Mouse (Mus musculus) small intestine, adult 2 months (tissue): Measurements from ENCODE around the gene Dpt. TPM values are rescaled to one million over a fixed set of nuclear protein-coding genes. Genes with fewer than 3 reads are reported as not detected.
A peak's percentile ranks its signal among the peaks of the same experiment; 100 is the strongest.

ENCODE experiments used
- H3K27ac ChIP-seq: fragments of 200-500 bp; 2 replicates; pipeline ENCODE4 v1.5.1; 2012; ENCODE audit warnings: low read depth, low read length, control low read depth, inconsistent platforms; ENCODE audit not compliant: insufficient read depth
- H3K27me3 ChIP-seq: fragments of 200-500 bp; 2 replicates; pipeline ENCODE4 v1.6.1; 2012; ENCODE audit warnings: mild to moderate bottlenecking, moderate library complexity, low read length, inconsistent platforms; ENCODE audit not compliant: control insufficient read depth, insufficient read depth
- H3K36me3 ChIP-seq: fragments of 200-500 bp; 2 replicates; pipeline ENCODE4 v1.6.1; 2012; ENCODE audit warnings: mild to moderate bottlenecking, low read length, control low read depth, inconsistent platforms; ENCODE audit not compliant: control insufficient read depth, insufficient read depth
- H3K4me1 ChIP-seq: fragments of 200-500 bp; 2 replicates; pipeline ENCODE4 v1.6.1; 2012; ENCODE audit warnings: low read length, inconsistent platforms, mixed read lengths; ENCODE audit not compliant: control insufficient read depth, insufficient read depth, insufficient read length
- H3K4me3 ChIP-seq: fragments of 200-500 bp; 2 replicates; pipeline ENCODE4 v1.5.1; 2012; ENCODE audit warnings: low read depth, mild to moderate bottlenecking, control low read depth, inconsistent platforms, low read length, moderate library complexity
- CTCF ChIP-seq: fragments of 200-500 bp; IDR thresholded peaks from 2 replicates; pipeline ENCODE4 v1.5.1; 2012; ENCODE audit warnings: low read depth, mild to moderate bottlenecking, control low read depth, inconsistent platforms, low read length, moderate library complexity, mixed read lengths; ENCODE audit not compliant: insufficient replicate concordance, insufficient read length; ENCODE audit errors: extremely low read depth
- POLR2A ChIP-seq: fragments of 200-500 bp; IDR thresholded peaks from 2 replicates; pipeline ENCODE4 v1.6.1; 2012; ENCODE audit warnings: low read depth, mild to moderate bottlenecking, control low read depth, inconsistent platforms, low read length, moderate library complexity
- WGBS: fragments of 180-500 bp; shearing (Covaris S2); methylation state at CpG from one replicate; pipeline ENCODE4 v1.1.7; 2018; 5-methylcytosine and 5-hydroxymethylcytosine counted together
- polyA plus RNA-seq: library from polyadenylated mRNA; depleted of rRNA; stranded (reverse); fragments of >200 nt; gene quantifications from 2 replicates; pipeline ENCODE4 v1.2.3, GENCODE M21; 2012

Dpt gene
- polyA plus RNA-seq, 1 experiment: 14.8 TPM

DNA sequence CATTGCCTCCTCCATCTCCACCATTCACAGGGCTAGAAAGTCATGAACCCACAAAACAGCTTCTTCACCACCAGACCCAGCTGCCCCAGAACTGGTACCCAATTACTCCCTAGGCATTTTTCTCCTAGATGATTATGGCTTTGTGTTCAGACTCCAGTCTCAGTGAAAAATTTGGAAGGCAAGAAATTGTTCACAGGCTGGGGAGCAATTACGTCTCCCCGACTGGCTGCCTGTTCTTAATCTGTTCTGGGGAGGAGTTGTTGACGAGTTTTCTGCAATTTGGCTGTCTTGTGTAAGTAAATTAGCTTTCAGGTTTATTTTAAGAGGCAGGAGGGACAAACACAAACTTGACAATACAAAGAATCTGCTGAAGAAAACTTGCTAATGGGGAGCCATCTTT is 2.7 kb downstream of the Dpt start:
- no peak overlapping the region for H3K4me3 ChIP-seq
- H3K4me1 ChIP-seq: no peaks in the 10 kb centered on the region
- no peaks in the 10 kb centered on the region for H3K36me3 ChIP-seq
- 80% methylated on average over 3 of the region's 3 CpGs for WGBS
- TF ChIP-seq CTCF (no peak), POLR2A (no peak)
- 0 out of 2 replicates have a peak overlapping the region, but pooled peaks have one; percentile 31 for H3K27ac ChIP-seq
- H3K27me3 ChIP-seq: no peaks in the 10 kb centered on the region

DNA sequence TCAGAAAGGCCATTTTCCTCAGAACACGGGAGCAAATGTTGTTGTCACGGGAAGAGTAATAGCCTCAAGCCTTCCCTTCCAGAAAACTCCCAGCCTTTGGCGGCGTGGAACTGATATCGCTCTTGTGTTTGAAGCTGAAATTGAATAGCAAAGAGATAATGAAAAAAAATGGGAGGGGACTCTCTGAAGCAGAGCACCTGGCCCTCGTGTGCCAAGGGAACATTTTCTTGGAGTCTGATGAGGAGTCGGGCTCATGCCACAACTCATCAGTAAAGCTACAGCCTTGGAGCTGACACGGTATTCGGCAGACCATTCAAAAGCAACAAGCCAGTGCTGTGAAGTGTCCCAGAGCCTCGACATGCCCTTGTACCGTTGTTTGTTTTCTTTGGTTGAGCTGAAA is 7.8 kb downstream of the Dpt start:
- Histone ChIP-seq H3K4me3 (no peak overlapping the region), H3K27ac (no peak overlapping the region), H3K4me1 (no peaks in the 10 kb centered on the region), H3K27me3 (no peaks in the 10 kb centered on the region), H3K36me3 (no peaks in the 10 kb centered on the region)
- TF ChIP-seq CTCF (no peak), POLR2A (no peak)
- WGBS: 63% methylated on average over 11 of the region's 11 CpGs

DNA sequence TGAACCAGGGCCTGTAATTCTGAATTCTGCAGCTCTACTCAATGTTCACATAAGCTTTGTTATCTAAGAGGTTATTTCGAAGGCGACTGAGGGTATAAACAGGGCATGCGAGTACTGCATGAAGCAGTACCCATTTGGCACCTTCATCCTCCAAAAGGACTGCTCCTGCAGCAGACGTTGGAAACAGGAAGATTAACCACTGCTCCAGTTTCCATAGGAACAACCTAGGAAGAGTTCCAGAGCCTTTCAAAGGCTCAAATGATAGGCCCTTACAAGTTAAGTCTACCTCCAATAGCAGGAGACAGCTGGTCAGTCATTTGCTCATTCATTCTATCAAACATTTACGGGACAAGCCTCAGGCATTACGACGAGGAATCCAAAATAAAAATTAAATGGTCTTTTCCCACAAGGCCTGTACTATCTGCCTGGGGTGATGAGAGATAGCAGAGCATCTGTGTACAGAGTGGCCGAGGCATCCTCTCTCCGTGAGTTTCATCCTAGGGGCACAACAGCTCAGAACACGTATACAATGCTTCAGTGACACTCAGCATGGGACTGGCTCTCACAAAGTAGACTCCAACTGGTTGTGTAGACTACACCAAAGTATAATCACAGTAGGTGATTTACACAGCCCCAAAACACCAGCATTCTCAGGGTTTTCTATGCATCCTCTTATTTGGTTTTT is 8.4 kb downstream of the Dpt start:
- WGBS: 84% methylated on average over 10 of the region's 10 CpGs
- Histone ChIP-seq H3K27ac (no peak overlapping the region), H3K4me3 (no peak overlapping the region), H3K4me1 (no peaks in the 10 kb centered on the region), H3K36me3 (no peaks in the 10 kb centered on the region), H3K27me3 (no peaks in the 10 kb centered on the region)
- TF ChIP-seq CTCF (no peak), POLR2A (no peak)

DNA sequence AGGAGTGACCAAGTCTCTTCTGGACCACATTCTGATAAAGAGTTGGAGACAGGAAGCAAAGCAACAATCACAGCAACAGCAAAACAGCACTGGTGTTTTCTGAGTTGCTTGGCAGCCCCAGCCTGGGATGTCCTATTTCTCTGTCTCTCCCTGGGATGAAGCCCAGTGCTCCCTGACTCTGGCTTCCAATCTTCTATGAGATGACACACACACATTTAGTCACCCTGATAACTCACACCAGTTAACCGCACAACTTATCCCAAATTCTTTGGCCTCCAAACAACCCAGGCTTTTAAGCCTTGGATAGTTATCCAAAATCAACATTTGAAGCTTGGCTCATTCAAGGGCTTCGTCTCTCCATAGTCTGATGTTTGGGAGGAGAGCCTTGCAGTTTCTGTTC is 12.9 kb downstream of the Dpt start:
- TF ChIP-seq POLR2A (no peak), CTCF (no peak)
- Histone ChIP-seq H3K4me3 (no peak overlapping the region), H3K27ac (no peak overlapping the region), H3K27me3 (no peaks in the 10 kb centered on the region), H3K4me1 (no peaks in the 10 kb centered on the region), H3K36me3 (no peaks in the 10 kb centered on the region)
- 80% methylated on average over 2 of the region's 2 CpGs for WGBS

DNA sequence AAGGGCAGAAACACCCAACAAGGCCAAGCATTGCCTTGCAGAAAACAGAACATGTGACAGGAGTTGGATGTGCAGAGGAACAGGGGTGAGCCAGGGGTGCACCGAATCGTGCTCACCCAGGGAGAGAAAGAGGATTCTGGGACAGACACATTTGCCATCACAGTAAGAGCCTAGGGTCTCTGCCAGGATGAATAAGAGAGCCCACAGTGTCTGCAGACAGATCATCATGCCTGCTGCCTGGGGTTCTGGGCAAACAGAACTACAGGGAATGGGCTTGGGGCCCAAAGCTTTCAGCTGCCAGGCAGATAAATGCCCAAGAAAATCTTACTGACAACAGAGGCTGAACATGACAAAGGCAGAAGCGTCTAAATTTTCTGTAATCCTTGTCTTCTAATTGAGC is 14.9 kb downstream of the Dpt start:
- H3K4me1 ChIP-seq: no peaks in the 10 kb centered on the region
- H3K4me3 ChIP-seq: no peak overlapping the region
- no peak overlapping the region for H3K27ac ChIP-seq
- WGBS: 93% methylated on average over 3 of the region's 3 CpGs
- H3K27me3 ChIP-seq: no peaks in the 10 kb centered on the region
- no peak for TF ChIP-seq POLR2A
- TF ChIP-seq CTCF: no peak
- no peaks in the 10 kb centered on the region for H3K36me3 ChIP-seq

DNA sequence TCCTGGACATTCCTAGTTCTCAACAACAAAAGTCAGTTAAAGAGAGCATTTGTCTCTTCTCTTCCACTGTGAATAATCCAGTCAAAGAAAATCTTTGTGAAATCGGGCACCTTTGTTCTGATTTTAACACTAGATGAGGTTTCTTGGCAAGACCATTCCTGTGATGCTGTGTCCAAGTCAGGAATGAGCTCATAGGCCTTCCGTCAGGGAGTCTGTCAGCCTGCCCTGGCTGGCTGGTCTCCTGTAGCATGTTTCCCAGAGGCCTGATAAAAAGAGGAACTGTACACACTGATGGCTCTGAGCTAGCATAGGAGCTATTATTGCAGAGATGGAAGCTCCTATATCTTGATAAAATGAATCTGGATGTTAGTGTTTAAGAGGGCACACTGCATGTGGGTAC is 17.8 kb downstream of the Dpt start:
- WGBS: 86% methylated on average over 2 of the region's 2 CpGs
- Histone ChIP-seq H3K27me3 (no peaks in the 10 kb centered on the region), H3K4me3 (no peak overlapping the region), H3K36me3 (no peaks in the 10 kb centered on the region), H3K4me1 (no peaks in the 10 kb centered on the region), H3K27ac (no peak overlapping the region)
- TF ChIP-seq CTCF (no peak), POLR2A (no peak)

DNA sequence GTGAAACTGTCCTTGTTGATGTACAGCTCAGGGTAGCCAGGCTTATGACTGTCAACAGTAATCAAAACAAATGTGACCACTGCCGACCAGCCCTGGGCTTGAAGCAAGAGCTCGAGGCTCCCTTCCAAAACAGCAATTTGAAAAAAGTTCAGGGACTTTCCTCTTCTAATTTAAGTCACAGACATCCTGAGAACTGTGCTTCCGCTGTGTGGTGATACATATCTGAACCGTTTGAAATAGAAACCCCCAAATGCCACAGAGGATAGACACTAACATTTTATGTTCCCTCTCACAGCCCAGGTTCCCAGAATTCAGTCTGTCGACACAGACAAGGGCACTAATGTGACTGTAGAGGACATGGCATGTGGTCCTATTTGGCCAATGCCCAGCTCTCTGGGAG is 18.9 kb downstream of the Dpt start:
- WGBS: 68% methylated on average over 5 of the region's 5 CpGs
- Histone ChIP-seq H3K4me1 (no peaks in the 10 kb centered on the region), H3K27me3 (no peaks in the 10 kb centered on the region), H3K4me3 (no peak overlapping the region), H3K36me3 (no peaks in the 10 kb centered on the region), H3K27ac (no peak overlapping the region)
- TF ChIP-seq CTCF (no peak), POLR2A (no peak)

DNA sequence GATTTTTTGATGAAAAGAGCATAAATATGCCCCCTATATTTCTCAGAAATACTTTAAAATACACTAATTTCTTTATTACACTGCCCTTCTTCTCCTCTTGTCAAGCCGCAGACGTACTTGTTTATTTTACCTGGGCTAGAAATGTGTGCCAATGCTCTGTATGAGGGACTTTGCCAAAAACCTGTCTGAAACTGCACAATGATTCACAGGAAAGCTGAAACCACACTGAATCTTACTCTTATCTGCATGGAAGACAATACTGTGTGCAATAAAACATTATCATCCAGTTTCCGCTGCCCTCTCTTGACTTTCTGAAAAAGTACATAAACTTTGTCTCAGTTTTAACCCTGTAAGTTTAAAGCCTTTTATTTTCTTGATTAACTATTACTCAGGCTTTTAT is 20.9 kb downstream of the Dpt start:
- TF ChIP-seq CTCF (no peak), POLR2A (no peak)
- H3K27ac ChIP-seq: no peak overlapping the region
- H3K4me3 ChIP-seq: no peak overlapping the region
- no peaks in the 10 kb centered on the region for H3K4me1 ChIP-seq
- H3K36me3 ChIP-seq: no peaks in the 10 kb centered on the region
- 25% methylated on average over 3 of the region's 3 CpGs for WGBS
- no peaks in the 10 kb centered on the region for H3K27me3 ChIP-seq
